9 mouse cellular contexts compared by ENCODE assay signal in genomic region chr16:30058974-30059717, GRCm38 (mm10). TPM values are rescaled to one million over a fixed set of nuclear protein-coding genes. Genes with fewer than 3 reads are reported as not detected.
DNase-seq lines count a peak whose midpoint lies in the region; ATAC-seq lines count a peak whose summit lies in the region.
"Had no signal": no experiment of that assay in that cellular context is flagged by ENCODE, and none has a peak within 500 bp of the region (broad histone marks: within the 10 kb centered on the region; RNA-seq: fewer than 3 reads in every experiment).

No protein-coding gene starts in this region.

- no peaks in the 10 kb centered on the region for H3K36me3 ChIP-seq in embryonic facial prominence, embryonic 12.5 days
- no peaks in the 10 kb centered on the region for H3K36me3 ChIP-seq in heart, embryonic 13.5 days
- no peaks in the 10 kb centered on the region for H3K36me3 ChIP-seq in kidney, embryonic 16.5 days (ENCODE audit: insufficient read depth, low read length)
- no peaks in the 10 kb centered on the region for H3K36me3 ChIP-seq in lung, embryonic 16.5 days (ENCODE audit: control insufficient read depth, insufficient read depth, low read length)

- peak; percentile 35 for DNase-seq in gastrocnemius, adult 18-20 months (ENCODE audit: low spot score)
- no peak for DNase-seq in gastrocnemius, adult 8-10 months (ENCODE audit: low spot score in 2 of 2)
- DNase-seq in thymus, postnatal 36 days: no peak
- no peak for DNase-seq in cerebellum, adult 8-10 months

- peaks cover 34% of the 10 kb centered on the region for H3K4me1 ChIP-seq in embryonic facial prominence, embryonic 12.5 days
- peaks cover 71% of the 10 kb centered on the region for H3K4me1 ChIP-seq in heart, embryonic 13.5 days
- peaks cover 53% of the 10 kb centered on the region for H3K4me1 ChIP-seq in kidney, embryonic 16.5 days (ENCODE audit: insufficient read depth, low read length)
- H3K4me1 ChIP-seq in lung, embryonic 16.5 days (replicated peaks; ENCODE audit: control insufficient read depth, insufficient read depth, low read length): peaks cover 69% of the 10 kb centered on the region

- H3K9me3 ChIP-seq in embryonic facial prominence, embryonic 12.5 days: no peaks in the 10 kb centered on the region
- H3K9me3 ChIP-seq in heart, embryonic 13.5 days: no peaks in the 10 kb centered on the region
- H3K9me3 ChIP-seq in kidney, embryonic 16.5 days (ENCODE audit: low read length): no peaks in the 10 kb centered on the region
- no peaks in the 10 kb centered on the region for H3K9me3 ChIP-seq in lung, embryonic 16.5 days (ENCODE audit: control insufficient read depth, low read length)

- H3K9ac ChIP-seq in embryonic facial prominence, embryonic 12.5 days: no peak overlapping the region
- peak overlapping the region; percentile 38; the same call in 1 of the 2 replicates for H3K9ac ChIP-seq in heart, embryonic 13.5 days
- no peak overlapping the region; the same call in 1 of the 2 replicates for H3K9ac ChIP-seq in kidney, embryonic 16.5 days (replicated peaks; ENCODE audit: low read length)
- H3K9ac ChIP-seq in lung, embryonic 16.5 days (ENCODE audit: low read length): no peak overlapping the region

- 12% methylated on average over 9 of the region's 9 CpGs for WGBS in embryonic facial prominence, embryonic 12.5 days
- WGBS in heart, embryonic 13.5 days: 5% methylated on average over 9 of the region's 9 CpGs
- WGBS in kidney, embryonic 16.5 days: 16% methylated on average over 9 of the region's 9 CpGs
- WGBS in lung, embryonic 16.5 days: 5% methylated on average over 9 of the region's 9 CpGs

- 0 out of 2 replicates have a peak overlapping the region, but pooled peaks have one; percentile 42 for H3K27ac ChIP-seq in embryonic facial prominence, embryonic 12.5 days
- peak overlapping the region; percentile 93 for H3K27ac ChIP-seq in heart, embryonic 13.5 days (replicated peaks)
- peak overlapping the region; percentile 79; the same call in 1 of the 2 replicates for H3K27ac ChIP-seq in kidney, embryonic 16.5 days (ENCODE audit: low read length)
- peak overlapping the region; percentile 96 for H3K27ac ChIP-seq in lung, embryonic 16.5 days (ENCODE audit: low read length)

- ATAC-seq in embryonic facial prominence, embryonic 12.5 days (ENCODE audit: insufficient number of reproducible peaks, insufficient read depth, low FRiP score, low TSS enrichment): no peak
- ATAC-seq in heart, embryonic 13.5 days (ENCODE audit: extremely low read depth, insufficient number of reproducible peaks, low FRiP score, low TSS enrichment): peak; percentile 29; the same call in 1 of the 2 replicates
- ATAC-seq in kidney, embryonic 16.5 days (ENCODE audit: low FRiP score, low TSS enrichment): peak; percentile 32; the same call in 1 of the 2 replicates
- ATAC-seq in lung, embryonic 16.5 days (ENCODE audit: low read depth): peak; percentile 71

- 0 out of 2 replicates have a peak, but pooled peaks cover 3% of the 10 kb centered on the region for H3K27me3 ChIP-seq in embryonic facial prominence, embryonic 12.5 days
- no peaks in the 10 kb centered on the region; the same call in 1 of the 2 replicates for H3K27me3 ChIP-seq in heart, embryonic 13.5 days (replicated peaks)
- H3K27me3 ChIP-seq in kidney, embryonic 16.5 days (ENCODE audit: insufficient read depth, low read length): 0 out of 2 replicates have a peak, but pooled peaks cover 2% of the 10 kb centered on the region
- no peaks in the 10 kb centered on the region for H3K27me3 ChIP-seq in lung, embryonic 16.5 days (ENCODE audit: control insufficient read depth, insufficient read depth, low read depth, low read length)

- no peak overlapping the region for H3K4me3 ChIP-seq in embryonic facial prominence, embryonic 12.5 days
- H3K4me3 ChIP-seq in heart, embryonic 13.5 days: no peak overlapping the region
- no peak overlapping the region for H3K4me3 ChIP-seq in kidney, embryonic 16.5 days (ENCODE audit: low read length)
- H3K4me3 ChIP-seq in lung, embryonic 16.5 days (ENCODE audit: low read length): no peak overlapping the region
- H3K4me3 ChIP-seq: myocyte had no signal

- 0 out of 2 replicates have a peak overlapping the region, but pooled peaks have one; percentile 24 for H3K4me2 ChIP-seq in embryonic facial prominence, embryonic 12.5 days (replicated peaks)
- peak overlapping the region; percentile 56 for H3K4me2 ChIP-seq in heart, embryonic 13.5 days
- H3K4me2 ChIP-seq in kidney, embryonic 16.5 days (replicated peaks; ENCODE audit: low read depth, low read length): peak overlapping the region; percentile 17; the same call in 1 of the 2 replicates
- 0 out of 2 replicates have a peak overlapping the region, but pooled peaks have one; percentile 37 for H3K4me2 ChIP-seq in lung, embryonic 16.5 days (ENCODE audit: low read depth, low read length)

RNA-seq across cellular contexts. Expression of gene Hes1, which starts 5.0 kb away (rescaled TPM):
- total RNA-seq in gastrocnemius, adult 18-20 months (2021): 10 to 100 TPM in 1 of 2 experiments, 1 to 10 TPM in 1; 7.6 to 13.0 TPM
- total RNA-seq in gastrocnemius, adult 8-10 months (2022): 10 to 100 TPM in 2 of 4 experiments, 1 to 10 TPM in 2; 8.9 to 13.4 (median 9.9) TPM
- polyA plus RNA-seq in embryonic facial prominence, embryonic 12.5 days (2016; fragmentation: Nextera tagmentation; extraction: Ambion mirVana): 64.0 and 65.2 TPM in 2 replicates
- 19.9 and 21.4 TPM in 2 replicates for polyA plus RNA-seq in heart, embryonic 13.5 days (2015; fragmentation: Nextera tagmentation; extraction: Ambion mirVana)
- polyA plus RNA-seq in kidney, embryonic 16.5 days (2015; fragmentation: Nextera tagmentation; extraction: Ambion mirVana): 45.5 and 45.7 TPM in 2 replicates
- 37.1 and 40.7 TPM in 2 replicates for polyA plus RNA-seq in lung, embryonic 16.5 days (2015; fragmentation: Nextera tagmentation; extraction: Ambion mirVana)

Comparison
In these comparisons a context has a peak if more than half of its experiments do, and no peak if none do; other contexts are left out.
1. H3K27ac ChIP-seq: peak in every context shown above with its lines; median percentile 96 in lung, embryonic 16.5 days; 93 in heart, embryonic 13.5 days; 79 in kidney, embryonic 16.5 days; 42 in embryonic facial prominence, embryonic 12.5 days.